Mouse (Mus musculus): Measurements from ENCODE around the gene Xrcc4. TPM values are rescaled to one million over a fixed set of nuclear protein-coding genes. Genes with fewer than 3 reads are reported as not detected.

The Xrcc4 gene
- polyA plus RNA-seq, 1 experiment from 2014 or later = 12.2 TPM

DNA sequence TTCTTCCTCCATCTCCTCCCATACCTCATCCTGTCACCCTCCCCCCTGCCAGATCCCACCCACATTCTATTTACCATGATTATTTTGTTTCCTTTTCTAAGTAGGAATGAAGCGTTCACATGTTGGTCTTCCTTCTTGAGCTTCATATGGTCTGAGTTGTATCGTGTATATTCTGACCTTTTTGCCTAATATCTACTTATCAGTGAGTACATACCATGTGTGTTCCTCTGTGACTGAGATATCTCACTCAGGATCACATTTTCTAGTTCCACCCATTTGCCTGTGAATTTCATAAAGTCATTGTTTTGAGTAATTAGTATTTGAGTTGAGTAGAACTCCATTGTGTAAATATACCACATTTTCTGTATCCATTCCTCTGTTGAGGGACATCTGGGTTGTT is 277.2 kb downstream of the Xrcc4 start:
- 84% methylated on average over 2 of the region's 2 CpGs for WGBS

DNA sequence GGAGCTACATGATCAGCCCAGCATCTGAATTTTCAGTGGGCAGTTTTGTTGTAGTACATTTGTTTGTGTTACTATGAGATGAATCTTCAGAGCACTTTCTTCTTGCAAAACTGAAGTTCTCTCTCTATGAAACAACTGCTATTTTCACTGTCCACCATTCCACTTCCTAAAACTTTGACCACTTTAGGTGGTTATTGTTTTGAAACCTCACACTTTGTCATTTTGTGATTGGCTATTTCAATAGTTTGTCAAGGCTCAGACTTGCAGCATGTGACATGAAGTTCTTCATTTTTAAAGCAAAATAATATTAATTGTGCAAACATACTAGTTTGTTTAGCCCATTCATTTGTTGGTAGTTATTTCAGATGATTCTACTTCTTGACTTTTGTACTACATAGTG is 280.4 kb downstream of the Xrcc4 start:
- H3K4me3 ChIP-seq (replicated peaks; ENCODE audit: low read length) = no peak overlapping the region
- no peak overlapping the region for H3K27ac ChIP-seq (ENCODE audit: low read length)
- H3K4me2 ChIP-seq (ENCODE audit: low read depth, low read length) = no peak overlapping the region
- no peaks in the 10 kb centered on the region for H3K27me3 ChIP-seq (ENCODE audit: control insufficient read depth, insufficient read depth, low read length)
- H3K4me1 ChIP-seq (ENCODE audit: control insufficient read depth, insufficient read depth, low read length) = no peaks in the 10 kb centered on the region
- no peak for ATAC-seq (ENCODE audit: insufficient read depth, low FRiP score)
- no peaks in the 10 kb centered on the region for H3K9me3 ChIP-seq (replicated peaks; ENCODE audit: control insufficient read depth, low read length)
- no peak overlapping the region for H3K9ac ChIP-seq (ENCODE audit: low read length)
- H3K36me3 ChIP-seq (ENCODE audit: control insufficient read depth, insufficient read depth, low read length) = no peaks in the 10 kb centered on the region

More for the DNA sequence above, 277.2 kb downstream of the Xrcc4 start:
- Histone ChIP-seq H3K27me3 (ENCODE audit: control insufficient read depth, insufficient read depth, low read length) (no peaks in the 10 kb centered on the region), H3K4me2 (ENCODE audit: low read depth, low read length) (no peak overlapping the region), H3K9ac (ENCODE audit: low read length) (no peak overlapping the region), H3K9me3 (replicated peaks; ENCODE audit: control insufficient read depth, low read length) (no peaks in the 10 kb centered on the region), H3K4me1 (ENCODE audit: control insufficient read depth, insufficient read depth, low read length) (no peaks in the 10 kb centered on the region), H3K27ac (ENCODE audit: low read length) (no peak overlapping the region), H3K4me3 (replicated peaks; ENCODE audit: low read length) (no peak overlapping the region), H3K36me3 (ENCODE audit: control insufficient read depth, insufficient read depth, low read length) (no peaks in the 10 kb centered on the region)
- ATAC-seq (ENCODE audit: insufficient read depth, low FRiP score) = no peak

GRCm38 (mm10) chr13:89801901-89802300 is 287.5 kb downstream of the Xrcc4 start:
- no peak overlapping the region for H3K4me2 ChIP-seq (ENCODE audit: low read depth, low read length)

GRCm38 (mm10) chr13:89797721-89798120 is 291.7 kb downstream of the Xrcc4 start:
- Histone ChIP-seq H3K4me1 (ENCODE audit: control insufficient read depth, insufficient read depth, low read length) (no peaks in the 10 kb centered on the region), H3K4me3 (replicated peaks; ENCODE audit: low read length) (no peak overlapping the region), H3K27me3 (ENCODE audit: control insufficient read depth, insufficient read depth, low read length) (no peaks in the 10 kb centered on the region), H3K9me3 (replicated peaks; ENCODE audit: control insufficient read depth, low read length) (no peaks in the 10 kb centered on the region), H3K27ac (ENCODE audit: low read length) (no peak overlapping the region), H3K9ac (ENCODE audit: low read length) (no peak overlapping the region), H3K4me2 (ENCODE audit: low read depth, low read length) (no peak overlapping the region), H3K36me3 (ENCODE audit: control insufficient read depth, insufficient read depth, low read length) (no peaks in the 10 kb centered on the region)
- no peak for ATAC-seq (ENCODE audit: insufficient read depth, low FRiP score)
- 55% methylated on average over 3 of the region's 3 CpGs for WGBS

More at GRCm38 (mm10) chr13:89801901-89802300, 287.5 kb downstream of the Xrcc4 start:
- H3K4me3 ChIP-seq (replicated peaks; ENCODE audit: low read length) = no peak overlapping the region
- no peaks in the 10 kb centered on the region for H3K4me1 ChIP-seq (ENCODE audit: control insufficient read depth, insufficient read depth, low read length)
- H3K9ac ChIP-seq (ENCODE audit: low read length) = no peak overlapping the region
- no peak for ATAC-seq (ENCODE audit: insufficient read depth, low FRiP score)
- no peaks in the 10 kb centered on the region for H3K36me3 ChIP-seq (ENCODE audit: control insufficient read depth, insufficient read depth, low read length)
- no peak overlapping the region for H3K27ac ChIP-seq (ENCODE audit: low read length)
- no peaks in the 10 kb centered on the region for H3K27me3 ChIP-seq (ENCODE audit: control insufficient read depth, insufficient read depth, low read length)
- 63% methylated on average over 2 of the region's 2 CpGs for WGBS
- no peaks in the 10 kb centered on the region for H3K9me3 ChIP-seq (replicated peaks; ENCODE audit: control insufficient read depth, low read length)

- Histone ChIP-seq H3K9ac (ENCODE audit: low read length) (no peak overlapping the region), H3K4me2 (ENCODE audit: low read depth, low read length) (peak overlapping the region; percentile 26; the same call in 1 of the 2 replicates), H3K27ac (ENCODE audit: low read length) (peak overlapping the region; percentile 55; the same call in 1 of the 2 replicates), H3K27me3 (ENCODE audit: control insufficient read depth, insufficient read depth, low read length) (no peaks in the 10 kb centered on the region), H3K4me1 (ENCODE audit: control insufficient read depth, insufficient read depth, low read length) (peaks cover 7% of the 10 kb centered on the region; the same call in 1 of the 2 replicates), H3K36me3 (ENCODE audit: control insufficient read depth, insufficient read depth, low read length) (no peaks in the 10 kb centered on the region), H3K4me3 (replicated peaks; ENCODE audit: low read length) (no peak overlapping the region), H3K9me3 (replicated peaks; ENCODE audit: control insufficient read depth, low read length) (no peaks in the 10 kb centered on the region)
- no peak for ATAC-seq (ENCODE audit: insufficient read depth, low FRiP score)
- WGBS = 24% methylated on average over 5 of the region's 5 CpGs
Measured at GRCm38 (mm10) chr13:89791475-89791874, 297.9 kb downstream of the Xrcc4 start.

- ATAC-seq (ENCODE audit: insufficient read depth, low FRiP score) = no peak
Measured at GRCm38 (mm10) chr13:89782886-89783285, 306.5 kb downstream of the Xrcc4 start.

GRCm38 (mm10) chr13:89780276-89780675 is 309.1 kb downstream of the Xrcc4 start:
- Histone ChIP-seq H3K4me1 (ENCODE audit: control insufficient read depth, insufficient read depth, low read length) (no peaks in the 10 kb centered on the region), H3K9ac (ENCODE audit: low read length) (no peak overlapping the region), H3K27ac (ENCODE audit: low read length) (no peak overlapping the region), H3K4me3 (replicated peaks; ENCODE audit: low read length) (no peak overlapping the region), H3K36me3 (ENCODE audit: control insufficient read depth, insufficient read depth, low read length) (no peaks in the 10 kb centered on the region), H3K9me3 (replicated peaks; ENCODE audit: control insufficient read depth, low read length) (no peaks in the 10 kb centered on the region), H3K4me2 (ENCODE audit: low read depth, low read length) (no peak overlapping the region), H3K27me3 (ENCODE audit: control insufficient read depth, insufficient read depth, low read length) (no peaks in the 10 kb centered on the region)
- ATAC-seq (ENCODE audit: insufficient read depth, low FRiP score) = no peak
- 66% methylated on average over 3 of the region's 3 CpGs for WGBS

More at GRCm38 (mm10) chr13:89782886-89783285, 306.5 kb downstream of the Xrcc4 start:
- Histone ChIP-seq H3K9me3 (replicated peaks; ENCODE audit: control insufficient read depth, low read length) (no peaks in the 10 kb centered on the region), H3K4me1 (ENCODE audit: control insufficient read depth, insufficient read depth, low read length) (no peaks in the 10 kb centered on the region), H3K4me2 (ENCODE audit: low read depth, low read length) (no peak overlapping the region), H3K27ac (ENCODE audit: low read length) (no peak overlapping the region), H3K27me3 (ENCODE audit: control insufficient read depth, insufficient read depth, low read length) (no peaks in the 10 kb centered on the region), H3K4me3 (replicated peaks; ENCODE audit: low read length) (no peak overlapping the region), H3K36me3 (ENCODE audit: control insufficient read depth, insufficient read depth, low read length) (no peaks in the 10 kb centered on the region), H3K9ac (ENCODE audit: low read length) (no peak overlapping the region)
- 40% methylated on average over 2 of the region's 2 CpGs for WGBS

GRCm38 (mm10) chr13:89779208-89779911 is 310.0 kb downstream of the Xrcc4 start:
- Histone ChIP-seq H3K27ac (ENCODE audit: low read length) (no peak overlapping the region), H3K4me1 (ENCODE audit: control insufficient read depth, insufficient read depth, low read length) (no peaks in the 10 kb centered on the region), H3K9ac (ENCODE audit: low read length) (no peak overlapping the region), H3K27me3 (ENCODE audit: control insufficient read depth, insufficient read depth, low read length) (no peaks in the 10 kb centered on the region), H3K9me3 (replicated peaks; ENCODE audit: control insufficient read depth, low read length) (no peaks in the 10 kb centered on the region), H3K4me3 (replicated peaks; ENCODE audit: low read length) (no peak overlapping the region), H3K36me3 (ENCODE audit: control insufficient read depth, insufficient read depth, low read length) (no peaks in the 10 kb centered on the region), H3K4me2 (ENCODE audit: low read depth, low read length) (no peak overlapping the region)
- WGBS = 66% methylated on average over 7 of the region's 7 CpGs
- no peak for ATAC-seq (ENCODE audit: insufficient read depth, low FRiP score)

DNA sequence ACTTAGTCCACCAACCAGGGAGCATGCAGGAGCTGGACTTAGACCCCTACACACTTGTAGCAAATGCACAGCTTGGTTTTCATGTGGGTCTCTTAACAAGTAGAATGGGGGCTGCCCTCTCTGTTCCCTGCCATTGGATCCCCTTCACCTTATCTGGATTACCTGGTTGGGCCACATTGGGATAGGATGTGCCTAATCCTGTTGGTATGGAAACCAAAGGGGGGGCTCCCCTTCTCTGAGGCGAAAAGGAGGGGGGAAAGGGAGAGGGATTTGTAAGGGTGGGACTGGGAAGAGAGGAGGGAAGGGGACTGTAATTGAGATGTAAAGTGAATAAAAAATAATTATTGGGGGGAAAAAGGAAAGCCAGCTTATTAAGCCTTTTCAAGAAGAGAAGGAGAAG is 311.6 kb downstream of the Xrcc4 start:
- no peaks in the 10 kb centered on the region for H3K4me1 ChIP-seq (ENCODE audit: control insufficient read depth, insufficient read depth, low read length)
- no peak overlapping the region for H3K9ac ChIP-seq (ENCODE audit: low read length)
- 71% methylated on average over 1 of the region's 1 CpGs for WGBS
- H3K9me3 ChIP-seq (replicated peaks; ENCODE audit: control insufficient read depth, low read length) = no peaks in the 10 kb centered on the region
- no peaks in the 10 kb centered on the region for H3K27me3 ChIP-seq (ENCODE audit: control insufficient read depth, insufficient read depth, low read length)
- H3K4me3 ChIP-seq (replicated peaks; ENCODE audit: low read length) = no peak overlapping the region
- no peak for ATAC-seq (ENCODE audit: insufficient read depth, low FRiP score)
- no peaks in the 10 kb centered on the region for H3K36me3 ChIP-seq (ENCODE audit: control insufficient read depth, insufficient read depth, low read length)
- no peak overlapping the region for H3K27ac ChIP-seq (ENCODE audit: low read length)
- no peak overlapping the region for H3K4me2 ChIP-seq (ENCODE audit: low read depth, low read length)
